Mouse (Mus musculus) NIH3T3 (cell line): ENCODE results near the gene Gm26938.

Source experiments
- DNase-seq: peaks from one replicate; pipeline ENCODE4 v3.0.0-alpha.2; 2012; ENCODE audit warnings: low read depth

The Gm26938 gene

GRCm38 (mm10) chr5:139826357-139827055 is at the start of gene Gm26938, which contains the start of gene Psmg3:
TSS of gene Gm26938 (minus strand) at chr5:139826407.
TSS of gene Psmg3 (minus strand) at chr5:139826885.
- peak; percentile 94 for DNase-seq

GRCm38 (mm10) chr5:139871526-139871925 is 45.3 kb upstream of the Gm26938 start:
- DNase-seq: no peak

- DNase-seq: no peak
Observed at GRCm38 (mm10) chr5:139870886-139871285, 44.7 kb upstream of the Gm26938 start.

- DNase-seq: peak; percentile 86
Observed at GRCm38 (mm10) chr5:139862759-139863158, 36.6 kb upstream of the Gm26938 start.

- no peak for DNase-seq
Observed at GRCm38 (mm10) chr5:139860328-139861104, 34.3 kb upstream of the Gm26938 start.

GRCm38 (mm10) chr5:139849626-139850320 is 23.6 kb upstream of the Gm26938 start:
- no peak for DNase-seq

- DNase-seq: no peak
Observed at GRCm38 (mm10) chr5:139839142-139839541, 12.9 kb upstream of the Gm26938 start.

- DNase-seq: peak; percentile 83
Observed at GRCm38 (mm10) chr5:139838476-139838892, 12.3 kb upstream of the Gm26938 start.

GRCm38 (mm10) chr5:139835706-139836105 is 9.5 kb upstream of the Gm26938 start:
- DNase-seq: no peak

GRCm38 (mm10) chr5:139832125-139832524 is 5.9 kb upstream of the Gm26938 start:
- no peak for DNase-seq

GRCm38 (mm10) chr5:139830734-139831133 is 4.5 kb upstream of the Gm26938 start:
- no peak for DNase-seq

- no peak for DNase-seq
Observed at GRCm38 (mm10) chr5:139829384-139829783, 3.2 kb upstream of the Gm26938 start.

- peak; percentile 64 for DNase-seq
Observed at GRCm38 (mm10) chr5:139827593-139827992, 1.4 kb upstream of the Gm26938 start.

GRCm38 (mm10) chr5:139825947-139826346 is 260 bp downstream of the Gm26938 start:
- no peak for DNase-seq

- no peak for DNase-seq
Observed at GRCm38 (mm10) chr5:139824531-139824930, 1.7 kb downstream of the Gm26938 start.

- DNase-seq: no peak
Observed at GRCm38 (mm10) chr5:139821466-139822459, 4.4 kb downstream of the Gm26938 start.

GRCm38 (mm10) chr5:139819538-139820181 is 6.5 kb downstream of the Gm26938 start, which contains the start of gene Tmem184a:
TSS of gene Tmem184a (minus strand) at chr5:139819917.
- no peak for DNase-seq

- peak; percentile 75 for DNase-seq
Observed at GRCm38 (mm10) chr5:139818801-139819200, 7.4 kb downstream of the Gm26938 start.

GRCm38 (mm10) chr5:139818056-139818455 is 8.2 kb downstream of the Gm26938 start:
- no peak for DNase-seq

GRCm38 (mm10) chr5:139817292-139817691 is 8.9 kb downstream of the Gm26938 start:
- peak; percentile 44 for DNase-seq

- DNase-seq: no peak
Observed at GRCm38 (mm10) chr5:139816445-139816844, 9.8 kb downstream of the Gm26938 start.
